Mouse (Mus musculus) CH12.LX (cell line): ENCODE results near the gene Ncbp2. TPM values are rescaled to one million over a fixed set of nuclear protein-coding genes. Genes with fewer than 3 reads are reported as not detected.

Experiments
- DNase-seq: peaks from one replicate; pipeline ENCODE4 v3.0.0-alpha.2; 2013; ENCODE audit errors: extremely low read depth
- H3K27ac ChIP-seq: 2 replicates; pipeline ENCODE4 v1.5.1; 2012; ENCODE audit warnings: low read depth, mild to moderate bottlenecking, control low read depth, moderate library complexity; ENCODE audit not compliant: insufficient read depth
- H3K27me3 ChIP-seq: replicated peaks from 2 replicates; pipeline ENCODE3; 2012; ENCODE audit warnings: inconsistent platforms
- H3K36me3 ChIP-seq, 2 experiments: replicated peaks in 1 of 2; 2 replicates each; pipeline versions ENCODE3 to v1.6.1; 2012; ENCODE audit warnings: inconsistent platforms in 1 of 2, low read length in 1 of 2, mild to moderate bottlenecking in 1 of 2, mixed read lengths in 1 of 2, moderate library complexity in 1 of 2; ENCODE audit not compliant: control insufficient read depth in 1 of 2, insufficient read depth in 1 of 2
- H3K4me1 ChIP-seq, 2 experiments: 2 replicates each; pipeline ENCODE4 v1.6.1; 2012; ENCODE audit warnings: inconsistent platforms in 1 of 2, moderate library complexity in 1 of 2; ENCODE audit not compliant: insufficient read depth in 2 of 2, control insufficient read depth in 1 of 2
- H3K4me2 ChIP-seq: 2 replicates; pipeline ENCODE4 v1.6.1; 2012; ENCODE audit warnings: low read depth, mild to moderate bottlenecking, control low read depth; ENCODE audit not compliant: poor library complexity, insufficient read depth, severe bottlenecking
- H3K4me3 ChIP-seq, 3 experiments: fragments of 150-350 bp in 1 of 3; sonication (generic) in 1 of 3; replicated peaks in 1 of 3; 2 replicates each; pipeline versions ENCODE3 to v1.5.1; 2011 to 2012; ENCODE audit warnings: low read depth in 2 of 3, low read length in 2 of 3, mild to moderate bottlenecking in 2 of 3, moderate library complexity in 2 of 3, control low read depth in 1 of 3, improper control_type of control experiment in 1 of 3, inconsistent platforms in 1 of 3, mixed read lengths in 1 of 3; ENCODE audit not compliant: poor library complexity in 1 of 3
- H3K79me2 ChIP-seq: replicated peaks from 2 replicates; pipeline ENCODE4 v1.6.1; 2012; ENCODE audit warnings: mild to moderate bottlenecking, moderate library complexity; ENCODE audit not compliant: control insufficient read depth, poor library complexity, insufficient read depth, severe bottlenecking; ENCODE audit errors: extremely low read depth
- H3K9ac ChIP-seq: 2 replicates; pipeline ENCODE4 v1.6.1; 2012; ENCODE audit warnings: low read depth, mild to moderate bottlenecking, control low read depth, moderate library complexity; ENCODE audit not compliant: insufficient read depth
- H3K9me3 ChIP-seq: replicated peaks from 2 replicates; pipeline ENCODE3; 2012; ENCODE audit warnings: low read length, inconsistent platforms, mixed read lengths
- BHLHE40 ChIP-seq: IDR thresholded peaks from 2 replicates; pipeline ENCODE4 v1.6.1; 2011; ENCODE audit warnings: mild to moderate bottlenecking, low read depth, low read length, improper control_type of control experiment
- CHD1 ChIP-seq: IDR thresholded peaks from 2 replicates; pipeline ENCODE4 v1.6.1; 2012; ENCODE audit warnings: low read depth, low read length, improper control_type of control experiment, inconsistent platforms
- CHD2 ChIP-seq: IDR thresholded peaks from 2 replicates; pipeline ENCODE4 v1.6.1; 2011; ENCODE audit warnings: low read length, improper control_type of control experiment
- CTCF ChIP-seq, 2 experiments: IDR thresholded peaks in 1 of 2; conservative IDR thresholded peaks in 1 of 2; 2 replicates each; pipeline ENCODE4 v1.5.1; 2011 to 2012; ENCODE audit warnings: low read depth in 2 of 2, low read length in 2 of 2, improper control_type of control experiment in 1 of 2, inconsistent platforms in 1 of 2, mild to moderate bottlenecking in 1 of 2, moderate library complexity in 1 of 2
- ELF1 ChIP-seq: IDR thresholded peaks from 2 replicates; pipeline ENCODE4 v1.6.1; 2014; ENCODE audit warnings: low read depth, mild to moderate bottlenecking, inconsistent platforms, low read length, improper control_type of control experiment
- EP300 ChIP-seq: IDR thresholded peaks from 2 replicates; pipeline ENCODE4 v1.6.1; 2011; ENCODE audit warnings: low read length, improper control_type of control experiment
- HCFC1 ChIP-seq: IDR thresholded peaks from 2 replicates; pipeline ENCODE4 v1.6.1; 2012; ENCODE audit warnings: low read depth, mild to moderate bottlenecking, inconsistent platforms, low read length, improper control_type of control experiment
- IRF4 ChIP-seq: IDR thresholded peaks from 2 replicates; pipeline ENCODE4 v1.6.1; 2014; ENCODE audit warnings: low read depth, mild to moderate bottlenecking, inconsistent platforms, low read length, improper control_type of control experiment
- JUND ChIP-seq: conservative IDR thresholded peaks from 2 replicates; pipeline ENCODE4 v1.6.1; 2011; ENCODE audit warnings: low read depth, low read length, improper control_type of control experiment
- KAT2A ChIP-seq: IDR thresholded peaks from 2 replicates; pipeline ENCODE4 v1.6.1; 2012; ENCODE audit warnings: low read length, improper control_type of control experiment, inconsistent platforms; ENCODE audit not compliant: insufficient replicate concordance
- MAZ ChIP-seq: IDR thresholded peaks from 2 replicates; pipeline ENCODE4 v1.6.1; 2012; ENCODE audit warnings: low read depth, mild to moderate bottlenecking, inconsistent platforms, low read length, improper control_type of control experiment, moderate library complexity
- MYC ChIP-seq: IDR thresholded peaks from 2 replicates; pipeline ENCODE4 v1.6.1; 2011; ENCODE audit warnings: low read depth, mild to moderate bottlenecking, improper control_type of control experiment, low read length
- PAX5 ChIP-seq: IDR thresholded peaks from 2 replicates; pipeline ENCODE4 v1.6.1; 2012; ENCODE audit warnings: low read length, inconsistent platforms, mixed read lengths
- POLR2A ChIP-seq: IDR thresholded peaks from 2 replicates; pipeline ENCODE4 v1.6.1; 2011; ENCODE audit warnings: low read depth, mild to moderate bottlenecking, improper control_type of control experiment, low read length
- POLR2AphosphoS2 ChIP-seq: IDR thresholded peaks from 2 replicates; pipeline ENCODE4 v1.6.1; 2011; ENCODE audit warnings: low read depth, low read length, improper control_type of control experiment
- SMC3 ChIP-seq: IDR thresholded peaks from 2 replicates; pipeline ENCODE4 v1.6.1; 2011; ENCODE audit warnings: low read depth, low read length, improper control_type of control experiment
- USF1 ChIP-seq: IDR thresholded peaks from 2 replicates; pipeline ENCODE4 v1.6.1; 2014; ENCODE audit warnings: low read depth, mild to moderate bottlenecking, inconsistent platforms, low read length, improper control_type of control experiment
- USF2 ChIP-seq: conservative IDR thresholded peaks from 2 replicates; pipeline ENCODE4 v1.6.1; 2011; ENCODE audit warnings: low read depth, low read length, improper control_type of control experiment
- ZC3H11A ChIP-seq: IDR thresholded peaks from 2 replicates; pipeline ENCODE4 v1.6.1; 2012; ENCODE audit warnings: low read depth, mild to moderate bottlenecking, inconsistent platforms, low read length, improper control_type of control experiment
- ZKSCAN1 ChIP-seq: IDR thresholded peaks from 2 replicates; pipeline ENCODE4 v1.6.1; 2012; ENCODE audit warnings: low read depth, inconsistent platforms, low read length, improper control_type of control experiment, borderline replicate concordance
- ZMIZ1 ChIP-seq: IDR thresholded peaks from 2 replicates; pipeline ENCODE4 v1.6.1; 2012; ENCODE audit warnings: low read depth, mild to moderate bottlenecking, inconsistent platforms, low read length, improper control_type of control experiment
- dilution Hi-C: fragments of 300-500 bp; cut with MboI; formaldehyde crosslinking; loops from 2 replicates; pipeline ENCODE4 v1.14.3; 2020; ENCODE audit warnings: low sequenced_read_pairs; ENCODE audit not compliant: extremely low pct_unique_long_range_greater_than_20kb, extremely low pct_ligation_motif_present
- in situ Hi-C: fragments of 300-500 bp; cut with MboI; formaldehyde crosslinking; loops from 3 replicates; pipeline ENCODE4 v1.14.3; 2019; ENCODE audit warnings: low sequenced_read_pairs, low pct_ligation_motif_present, low pct_unique_long_range_greater_than_20kb, mixed read lengths
- polyA plus RNA-seq: library from polyadenylated mRNA; unstranded; fragments of >175 nt; gene quantifications from 2 replicates; pipeline ENCODE4 v1.2.1, GENCODE M21; 2012; ENCODE audit warnings: low read depth; ENCODE audit not compliant: insufficient read length
- total RNA-seq, 2 experiments: library from RNA; depleted of rRNA; stranded (reverse); fragments of 300-350 nt in 1 of 2; fragments of >200 nt in 1 of 2; gene quantifications; 2 replicates each; pipeline ENCODE4 v1.2.3; 2012 to 2014

The Ncbp2 gene
- total and polyA plus RNA-seq, 3 experiments = 39.1 to 178 (median 85.9) TPM

DNA sequence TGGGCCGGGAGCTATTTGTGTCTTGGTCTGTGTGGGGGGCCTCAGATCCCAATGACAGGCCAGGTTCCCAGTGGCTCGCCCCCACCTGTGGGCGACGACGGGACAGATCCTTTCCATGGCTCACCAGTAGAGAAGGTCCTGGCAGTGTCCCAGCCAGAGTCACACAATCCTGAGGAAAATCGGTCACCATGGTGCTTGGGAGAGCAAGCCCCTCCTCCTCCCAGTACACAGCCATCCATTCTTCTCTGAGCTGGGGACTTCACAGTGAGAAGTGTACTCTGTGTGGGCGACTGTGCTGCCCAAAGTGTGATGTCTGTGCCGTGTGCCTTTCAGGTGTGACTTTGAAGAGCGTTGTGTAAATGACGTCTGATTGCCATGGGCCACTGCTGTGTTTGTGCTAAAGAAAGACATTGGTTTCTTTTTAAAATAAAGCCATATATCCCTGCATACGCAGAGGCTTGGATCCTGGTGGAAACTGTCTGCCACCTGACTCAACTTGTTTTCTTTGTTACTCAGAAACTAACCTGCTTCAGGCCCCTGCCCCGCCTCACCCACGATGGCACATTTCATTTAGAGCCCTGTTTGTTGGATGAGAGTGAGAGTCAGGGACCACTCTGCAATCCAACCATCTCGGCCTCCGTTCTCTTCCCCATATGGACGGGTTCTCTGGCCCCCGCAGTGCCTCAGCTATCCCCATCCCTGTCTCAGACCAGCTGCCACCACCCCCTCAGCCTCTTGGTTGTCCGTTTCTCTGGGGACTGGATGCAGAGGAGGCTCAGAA is 49.6 kb upstream of the Ncbp2 start (continued):
- TF ChIP-seq MYC = no peak
- no peak for TF ChIP-seq HCFC1
- TF ChIP-seq POLR2A = no peak
- TF ChIP-seq CTCF (conservative IDR thresholded peaks at IDR 0.05 in 1 of 2, IDR thresholded peaks at IDR 0.05 in 1 of 2; ENCODE audit: low read depth in 2 of 2, low read length in 2 of 2) = no peak
- no peak for TF ChIP-seq USF2

DNA sequence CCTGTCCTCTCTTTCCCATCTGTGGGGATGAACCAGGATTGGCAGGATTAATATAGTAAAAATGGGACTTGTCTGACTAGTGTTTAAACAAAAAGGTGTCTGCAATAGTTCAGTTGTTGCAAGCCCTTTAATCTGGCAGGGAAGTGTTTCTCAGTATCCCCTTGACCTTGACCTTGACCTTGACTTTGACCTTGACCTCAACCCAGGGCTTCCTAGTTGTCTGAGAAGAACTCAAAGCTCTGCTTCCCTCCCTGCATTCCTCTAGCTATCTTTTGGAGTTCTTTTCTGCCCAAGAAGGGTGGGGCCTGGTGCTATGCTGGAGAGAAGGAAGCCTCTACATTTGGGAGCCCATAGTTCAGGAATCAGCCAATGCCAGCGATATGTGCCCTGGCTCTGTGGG is 46.4 kb upstream of the Ncbp2 start:
- no peak overlapping the region for H3K4me3 ChIP-seq
- no peaks in the 10 kb centered on the region for H3K27me3 ChIP-seq
- no peak overlapping the region for H3K4me2 ChIP-seq
- H3K9me3 ChIP-seq = peaks cover 9% of the 10 kb centered on the region
- peaks cover 0 to 9% of the 10 kb centered on the region in 2 experiments; a peak in 2 of 4 replicates for H3K4me1 ChIP-seq
- TF ChIP-seq CHD1 (no peak), IRF4 (no peak), KAT2A (no peak), PAX5 (no peak), BHLHE40 (no peak), EP300 (no peak), USF1 (no peak), MAZ (no peak), JUND (no peak), MYC (no peak), ELF1 (no peak), ZKSCAN1 (no peak), ZMIZ1 (no peak), CHD2 (no peak), POLR2A (no peak), SMC3 (no peak), POLR2AphosphoS2 (no peak), ZC3H11A (no peak), USF2 (no peak)
- in situ Hi-C loops = no loop called here
- dilution Hi-C loops = no loop called here
- no peak for DNase-seq
- H3K79me2 ChIP-seq = no peaks in the 10 kb centered on the region
- H3K9ac ChIP-seq = no peak overlapping the region
- no peak overlapping the region for H3K27ac ChIP-seq
- no peaks in the 10 kb centered on the region for H3K36me3 ChIP-seq
